In the genomic region with DNA sequence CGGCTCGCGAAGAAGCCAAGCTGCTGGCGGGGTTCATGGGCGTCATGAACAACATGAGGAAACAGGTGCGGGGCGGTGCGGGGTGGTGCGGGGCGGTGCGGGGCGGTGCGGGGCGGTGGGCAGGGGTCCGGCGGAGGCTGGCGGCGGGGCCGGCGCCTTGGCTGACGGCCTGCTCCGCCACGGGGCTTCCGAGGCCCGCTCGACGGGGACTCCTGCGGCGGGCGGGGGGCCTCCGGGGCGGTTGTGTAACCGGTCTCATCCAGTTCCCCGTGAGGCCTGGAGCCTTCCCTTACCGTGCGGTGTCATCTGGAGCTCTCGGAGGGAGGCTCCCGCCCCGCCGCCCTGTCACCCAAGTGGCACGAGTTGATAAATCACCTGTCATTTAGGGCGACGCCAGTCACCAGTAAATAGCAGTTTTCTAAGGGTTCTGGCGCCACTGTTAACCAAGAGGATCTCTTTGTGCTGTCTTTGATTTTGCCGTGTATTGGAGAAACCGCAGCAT, we compare ENCODE assay signal across 8 mouse cellular contexts. TPM values are rescaled to one million over a fixed set of nuclear protein-coding genes. Genes with fewer than 3 reads are reported as not detected.
A peak's percentile ranks its signal among the peaks of the same experiment; 100 is the strongest.
DNase-seq lines count a peak whose midpoint lies in the region; ATAC-seq and TF ChIP-seq lines count a peak whose summit lies in the region.

No protein-coding gene starts in this region.

- H3K36me3 ChIP-seq in hindbrain, embryonic 11.5 days (ENCODE audit: control insufficient read depth, insufficient read depth, low read length) = no peaks in the 10 kb centered on the region
- H3K36me3 ChIP-seq in lung, postnatal 0 days (ENCODE audit: insufficient read depth, low read length) = no peaks in the 10 kb centered on the region

- peak overlapping the region; percentile 67 for H3K27ac ChIP-seq in cerebellum, adult 2 months (ENCODE audit: insufficient read depth, low read length)
- H3K27ac ChIP-seq in hindbrain, embryonic 11.5 days (ENCODE audit: low read depth, low read length) = peak overlapping the region; percentile 94
- H3K27ac ChIP-seq in lung, postnatal 0 days (ENCODE audit: low read length) = peak overlapping the region; percentile 83

- H3K27me3 ChIP-seq in cerebellum, adult 2 months (ENCODE audit: control insufficient read depth, insufficient read depth, low read length) = no peaks in the 10 kb centered on the region
- H3K27me3 ChIP-seq in hindbrain, embryonic 11.5 days (ENCODE audit: control insufficient read depth, insufficient read depth, low read length) = no peaks in the 10 kb centered on the region
- no peaks in the 10 kb centered on the region for H3K27me3 ChIP-seq in lung, postnatal 0 days (replicated peaks; ENCODE audit: insufficient read depth, low read length)

- WGBS in cerebellum, adult 2 months = under 1% methylated on average over 40 of the region's 46 CpGs
- WGBS in hindbrain, embryonic 11.5 days = under 1% methylated on average over 24 of the region's 46 CpGs
- 0% methylated on average over 43 of the region's 46 CpGs for WGBS in lung, postnatal 0 days

- H3K4me3 ChIP-seq in cerebellum, adult 2 months (replicated peaks; ENCODE audit: insufficient read depth, low read depth, low read length) = peak overlapping the region; percentile 85
- H3K4me3 ChIP-seq in hindbrain, embryonic 11.5 days (ENCODE audit: low read depth, low read length) = peak overlapping the region; percentile 85
- H3K4me3 ChIP-seq in lung, postnatal 0 days (ENCODE audit: low read depth, low read length) = peak overlapping the region; percentile 78

- peak overlapping the region; percentile 49 for H3K4me2 ChIP-seq in hindbrain, embryonic 11.5 days (replicated peaks; ENCODE audit: low read depth, low read length)
- H3K4me2 ChIP-seq in lung, postnatal 0 days (replicated peaks; ENCODE audit: low read depth, low read length) = peak overlapping the region; percentile 75

- ATAC-seq in hindbrain, embryonic 11.5 days (ENCODE audit: low FRiP score) = peak; percentile 91
- peak; percentile 86 for ATAC-seq in lung, postnatal 0 days

- no peak for TF ChIP-seq CTCF in cerebellum, adult 2 months (IDR thresholded peaks at IDR 0.05; ENCODE audit: borderline replicate concordance, insufficient read depth, low read depth, low read length)
- TF ChIP-seq CTCF in lung, postnatal 0 days (IDR thresholded peaks at IDR 0.05) = no peak

- H3K9ac ChIP-seq in hindbrain, embryonic 11.5 days (ENCODE audit: low read depth, low read length) = peak overlapping the region; percentile 88
- peak overlapping the region; percentile 73 for H3K9ac ChIP-seq in lung, postnatal 0 days (replicated peaks; ENCODE audit: low read depth)

- peaks cover 4% of the 10 kb centered on the region for H3K4me1 ChIP-seq in cerebellum, adult 2 months (ENCODE audit: control insufficient read depth, insufficient read depth, low read length)
- H3K4me1 ChIP-seq in hindbrain, embryonic 11.5 days (replicated peaks; ENCODE audit: control insufficient read depth, insufficient read depth, low read length) = no peaks in the 10 kb centered on the region
- H3K4me1 ChIP-seq in lung, postnatal 0 days (ENCODE audit: insufficient read depth, low read depth, low read length) = no peaks in the 10 kb centered on the region

- no peaks in the 10 kb centered on the region for H3K9me3 ChIP-seq in hindbrain, embryonic 11.5 days (ENCODE audit: control insufficient read depth, low read length)
- no peaks in the 10 kb centered on the region for H3K9me3 ChIP-seq in lung, postnatal 0 days (ENCODE audit: low read length)

- no peak for TF ChIP-seq EP300 in lung, postnatal 0 days (IDR thresholded peaks at IDR 0.05)

- DNase-seq in MN1 (ENCODE audit: low spot score) = peak; percentile 61
- peak; percentile 74 to 76 for DNase-seq in cerebellum, adult 2 months
- peak; percentile 55 for DNase-seq in forelimb bud, embryonic 11.5 days (ENCODE audit: low read depth, low spot score)
- DNase-seq in hindbrain, embryonic 11.5 days (ENCODE audit: low spot score) = peak; percentile 81
- DNase-seq in layer of hippocampus, postnatal 14 days (ENCODE audit: low spot score in 2 of 2) = peak; percentile 53 to 63
- peak; percentile 71 for DNase-seq in lung, postnatal 0 days (ENCODE audit: low spot score)
- peak; percentile 36 for DNase-seq in ovary, postnatal 14 days (ENCODE audit: low spot score)
- peak; percentile 33 to 46 for DNase-seq in thymus, postnatal 10 days (ENCODE audit: low spot score in 2 of 2)

- TF ChIP-seq POLR2A in cerebellum, adult 2 months (IDR thresholded peaks at IDR 0.05; ENCODE audit: borderline replicate concordance, insufficient read depth, low read length) = no peak

RNA-seq across cellular contexts. Expression of gene Klhl7, which starts 0.5 kb away (rescaled TPM):
- 49.8 and 53.7 TPM in 2 replicates for polyA plus RNA-seq in cerebellum, adult 2 months (2012; rRNA removed)
- polyA plus RNA-seq in hindbrain, embryonic 11.5 days (2014; fragmentation: Nextera tagmentation; extraction: Ambion mirVana) = 95.6 and 103 TPM in 2 replicates
- 100 to 1,000 TPM; 101 to 113 TPM for total RNA-seq in layer of hippocampus, postnatal 14 days (2021)
- 22.6 and 26.6 TPM in 2 replicates for polyA plus RNA-seq in lung, postnatal 0 days (2015; fragmentation: Nextera tagmentation; extraction: Ambion mirVana)

Comparison
In these comparisons a context has a peak if more than half of its experiments do, and no peak if none do; other contexts are left out.
1. Peak in every context shown above with its lines: DNase-seq, ATAC-seq, H3K4me3 ChIP-seq and H3K27ac ChIP-seq.